Mouse (Mus musculus): ENCODE results near the gene Gm47959. TPM values are rescaled to one million over a fixed set of nuclear protein-coding genes. Genes with fewer than 3 reads are reported as not detected.

The Gm47959 gene
- total and polyA plus RNA-seq, 3 experiments: not detected

DNA sequence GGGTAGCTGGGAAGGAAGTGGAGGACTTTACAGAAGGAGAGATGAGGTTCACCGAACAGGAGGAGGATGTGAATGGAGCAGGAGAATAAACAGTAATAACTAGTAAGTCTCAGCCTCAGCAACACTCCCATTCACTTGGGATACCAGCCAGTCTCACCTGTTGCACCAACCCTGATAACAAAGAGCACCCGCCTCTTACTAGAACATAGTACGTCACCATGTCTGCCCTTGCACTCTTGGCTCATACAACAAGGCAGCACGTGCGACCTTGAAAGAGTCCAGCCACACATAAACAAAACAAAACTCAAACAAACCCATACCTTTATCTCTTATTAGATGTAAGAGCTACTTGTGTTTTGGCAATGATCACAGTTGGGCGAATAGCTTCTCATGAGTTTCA is 32.2 kb downstream of the Gm47959 start:
- no peaks in the 10 kb centered on the region for H3K36me3 ChIP-seq (ENCODE audit: control insufficient read depth in 1 of 2, insufficient read depth in 2 of 2, low read length in 2 of 2)
- H3K27ac ChIP-seq (ENCODE audit: control insufficient read depth, low read depth, low read length): no peak overlapping the region
- no peaks in the 10 kb centered on the region for H3K79me2 ChIP-seq (ENCODE audit: control insufficient read depth, insufficient read depth, low read length, poor library complexity)
- H3K9me3 ChIP-seq (replicated peaks; ENCODE audit: insufficient read depth, low read length): no peaks in the 10 kb centered on the region
- no peaks in the 10 kb centered on the region for H3K4me1 ChIP-seq (ENCODE audit: control insufficient read depth in 1 of 2, insufficient read depth in 2 of 2, low read length in 2 of 2)
- no peaks in the 10 kb centered on the region for H3K27me3 ChIP-seq (ENCODE audit: control insufficient read depth in 1 of 2, insufficient read depth in 2 of 2, low read length in 2 of 2)
- DNase-seq (ENCODE audit: low read depth, low spot score): no peak
- TF ChIP-seq BHLHE40 (IDR thresholded peaks at IDR 0.05; ENCODE audit: borderline replicate concordance, low read depth, low read length): no peak
- no peak for TF ChIP-seq E2F4 (IDR thresholded peaks at IDR 0.05; ENCODE audit: borderline replicate concordance, low read depth, low read length)
- TF ChIP-seq CTCF (IDR thresholded peaks at IDR 0.05 in 2 of 3, conservative IDR thresholded peaks at IDR 0.05 in 1 of 3; ENCODE audit: control insufficient read depth in 1 of 3, insufficient read depth in 1 of 3, low read depth in 2 of 3, low read length in 3 of 3, poor library complexity in 1 of 3, severe bottlenecking in 1 of 3): no peak
- no peak for TF ChIP-seq ETS1 (IDR thresholded peaks at IDR 0.05; ENCODE audit: low read depth, low read length)
- TF ChIP-seq NELFE (IDR thresholded peaks at IDR 0.05; ENCODE audit: low read depth, low read length): no peak
- no peak for TF ChIP-seq POLR2A (IDR thresholded peaks at IDR 0.05; ENCODE audit: control insufficient read depth in 1 of 2, insufficient read depth in 1 of 2, low read depth in 1 of 2, low read length in 2 of 2, poor library complexity in 1 of 2)
- TF ChIP-seq GATA1 (IDR thresholded peaks at IDR 0.05; ENCODE audit: low read depth, low read length): no peak
- TF ChIP-seq EP300 (IDR thresholded peaks at IDR 0.05; ENCODE audit: low read depth in 1 of 2, low read length in 2 of 2): no peak
- TF ChIP-seq RCOR1 (IDR thresholded peaks at IDR 0.05; ENCODE audit: low read depth, low read length): no peak
- no peak for TF ChIP-seq RAD21 (IDR thresholded peaks at IDR 0.05; ENCODE audit: low read depth, low read length)
- TF ChIP-seq CHD1 (IDR thresholded peaks at IDR 0.05; ENCODE audit: low read depth, low read length): no peak
- no peak for TF ChIP-seq GABPA (IDR thresholded peaks at IDR 0.05; ENCODE audit: low read depth, low read length)
- no peak for TF ChIP-seq MAX (IDR thresholded peaks at IDR 0.05; ENCODE audit: low read length)
- TF ChIP-seq ZC3H11A (IDR thresholded peaks at IDR 0.05; ENCODE audit: low read depth, low read length): no peak
- no peak for TF ChIP-seq POLR2AphosphoS5 (IDR thresholded peaks at IDR 0.05; ENCODE audit: borderline replicate concordance, low read depth, low read length)
- H3K9ac ChIP-seq (ENCODE audit: control insufficient read depth, low read depth, low read length, poor library complexity, severe bottlenecking): no peak overlapping the region
- H3K4me3 ChIP-seq (ENCODE audit: control insufficient read depth in 1 of 2, insufficient read depth in 1 of 2, low read depth in 2 of 2, low read length in 2 of 2): no peak overlapping the region

DNA sequence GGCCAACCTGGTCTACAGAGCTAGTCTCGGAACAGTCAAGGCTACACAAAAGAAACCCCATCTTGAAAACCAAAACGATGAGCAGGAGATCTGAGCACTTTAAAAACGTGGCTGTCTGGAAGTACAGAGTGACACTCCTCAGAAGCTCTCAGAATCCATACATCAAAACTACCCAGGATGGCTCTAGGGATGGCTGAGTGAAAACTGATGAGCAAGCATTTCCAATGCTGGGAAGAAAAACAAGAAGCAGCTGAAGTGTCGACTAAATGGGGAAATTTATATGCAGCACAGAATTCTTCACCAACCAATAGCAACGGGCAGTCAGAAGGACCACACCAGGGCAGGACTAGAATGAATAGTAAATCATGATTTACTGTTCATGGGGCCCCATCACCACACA is 34.2 kb downstream of the Gm47959 start:
- H3K4me1 ChIP-seq (ENCODE audit: control insufficient read depth in 1 of 2, insufficient read depth in 2 of 2, low read length in 2 of 2): no peaks in the 10 kb centered on the region
- no peak for TF ChIP-seq ZC3H11A (IDR thresholded peaks at IDR 0.05; ENCODE audit: low read depth, low read length)
- TF ChIP-seq ZKSCAN1 (IDR thresholded peaks at IDR 0.05; ENCODE audit: low read depth, low read length): no peak
- H3K9me3 ChIP-seq (replicated peaks; ENCODE audit: insufficient read depth, low read length): no peaks in the 10 kb centered on the region
- no peak overlapping the region for H3K27ac ChIP-seq (ENCODE audit: control insufficient read depth, low read depth, low read length)
- H3K36me3 ChIP-seq (ENCODE audit: control insufficient read depth in 1 of 2, insufficient read depth in 2 of 2, low read length in 2 of 2): no peaks in the 10 kb centered on the region
- H3K9ac ChIP-seq (ENCODE audit: control insufficient read depth, low read depth, low read length, poor library complexity, severe bottlenecking): no peak overlapping the region
- H3K4me3 ChIP-seq (ENCODE audit: control insufficient read depth in 1 of 2, insufficient read depth in 1 of 2, low read depth in 2 of 2, low read length in 2 of 2): no peak overlapping the region
- no peak for DNase-seq (ENCODE audit: low read depth, low spot score)
- H3K27me3 ChIP-seq (ENCODE audit: control insufficient read depth in 1 of 2, insufficient read depth in 2 of 2, low read length in 2 of 2): no peaks in the 10 kb centered on the region
- H3K79me2 ChIP-seq (ENCODE audit: control insufficient read depth, insufficient read depth, low read length, poor library complexity): no peaks in the 10 kb centered on the region

Data from MEL (cell line).